Mouse (Mus musculus) embryonic facial prominence, embryonic 14.5 days (tissue): Measurements from ENCODE around the gene Cers6. TPM values are rescaled to one million over a fixed set of nuclear protein-coding genes. Genes with fewer than 3 reads are reported as not detected.
A peak's percentile ranks its signal among the peaks of the same experiment; 100 is the strongest.

Experiments
- ATAC-seq: fragments of 200-750 bp; cut with Nextera tagmentation; 2 replicates; pipeline ENCODE4 v1.8.0; 2017; ENCODE audit warnings: low read depth, moderate number of reproducible peaks, moderate TSS enrichment
- DNase-seq: peaks from one replicate; pipeline ENCODE4 v3.0.0-alpha.2; 2015; ENCODE audit warnings: low spot score
- H3K27ac ChIP-seq: fragments of 300-500 bp; sonication (generic); replicated peaks from 2 replicates; pipeline ENCODE4 v1.5.1; 2014; ENCODE audit warnings: low read depth, mild to moderate bottlenecking, low read length, moderate library complexity
- H3K27me3 ChIP-seq: fragments of 300-500 bp; sonication (generic); replicated peaks from 2 replicates; pipeline ENCODE4 v1.6.1; 2014; ENCODE audit warnings: low read length; ENCODE audit not compliant: control insufficient read depth, insufficient read depth
- H3K36me3 ChIP-seq: fragments of 300-500 bp; sonication (generic); 2 replicates; pipeline ENCODE4 v1.6.1; 2014; ENCODE audit warnings: low read length, mixed read lengths; ENCODE audit not compliant: control insufficient read depth, insufficient read depth
- H3K4me1 ChIP-seq: fragments of 300-500 bp; sonication (generic); 2 replicates; pipeline ENCODE4 v1.6.1; 2014; ENCODE audit warnings: antibody characterized with exemption, low read length; ENCODE audit not compliant: control insufficient read depth, insufficient read depth
- H3K4me2 ChIP-seq: fragments of 300-500 bp; sonication (generic); 2 replicates; pipeline ENCODE4 v1.6.1; 2014; ENCODE audit warnings: low read depth, mild to moderate bottlenecking, low read length, moderate library complexity, mixed read lengths
- H3K4me3 ChIP-seq: fragments of 300-500 bp; sonication (generic); 2 replicates; pipeline ENCODE4 v1.5.1; 2014; ENCODE audit warnings: low read depth, mild to moderate bottlenecking, low read length
- H3K9ac ChIP-seq: fragments of 300-500 bp; sonication (generic); 2 replicates; pipeline ENCODE4 v1.6.1; 2014; ENCODE audit warnings: low read depth, mild to moderate bottlenecking, low read length, moderate library complexity, mixed read lengths
- H3K9me3 ChIP-seq: fragments of 300-500 bp; sonication (generic); 2 replicates; pipeline ENCODE4 v1.6.1; 2016; ENCODE audit warnings: low read length; ENCODE audit not compliant: control insufficient read depth
- WGBS: fragments of 180-500 bp; shearing (Covaris S2); extraction: QIAGEN DNeasy Blood & Tissue Kit; methylation state at CpG from one replicate; pipeline ENCODE4 v1.1.7; 2014; 5-methylcytosine and 5-hydroxymethylcytosine counted together
- polyA plus RNA-seq: library from polyadenylated mRNA; unstranded; fragments of >200 nt; fragmentation: Nextera tagmentation; extraction: Ambion mirVana; gene quantifications from 2 replicates; pipeline ENCODE4 v1.2.1, GENCODE M21; 2014

The Cers6 gene
- polyA plus RNA-seq, 1 experiment from 2014 or later = 24.3 TPM

DNA sequence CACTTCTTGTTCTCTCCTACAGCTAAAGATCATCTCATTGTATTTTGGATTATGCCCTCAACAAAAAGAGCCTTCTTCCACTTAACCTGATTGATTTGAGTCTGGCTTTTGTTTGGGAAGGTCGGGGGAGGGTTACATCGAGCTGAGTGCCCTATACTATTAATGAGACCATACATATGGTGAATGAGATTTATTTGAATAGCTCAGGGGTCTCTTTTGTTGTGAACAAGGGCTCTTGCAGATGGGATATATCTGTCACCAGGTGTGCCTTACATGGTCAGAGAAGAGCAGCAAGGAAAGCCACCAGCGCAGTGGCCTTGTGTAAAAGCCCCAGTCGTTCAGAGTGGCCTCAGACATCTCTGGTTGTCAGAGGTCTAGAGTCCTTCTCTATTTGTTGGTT lies 174.2 kb downstream of the Cers6 start:
- 40% methylated on average over 4 of the region's 4 CpGs for WGBS
- Histone ChIP-seq H3K4me2 (no peak overlapping the region), H3K27me3 (no peaks in the 10 kb centered on the region), H3K9ac (no peak overlapping the region), H3K36me3 (no peaks in the 10 kb centered on the region), H3K27ac (no peak overlapping the region), H3K4me1 (no peaks in the 10 kb centered on the region), H3K4me3 (no peak overlapping the region), H3K9me3 (no peaks in the 10 kb centered on the region)
- DNase-seq = no peak
- no peak for ATAC-seq

DNA sequence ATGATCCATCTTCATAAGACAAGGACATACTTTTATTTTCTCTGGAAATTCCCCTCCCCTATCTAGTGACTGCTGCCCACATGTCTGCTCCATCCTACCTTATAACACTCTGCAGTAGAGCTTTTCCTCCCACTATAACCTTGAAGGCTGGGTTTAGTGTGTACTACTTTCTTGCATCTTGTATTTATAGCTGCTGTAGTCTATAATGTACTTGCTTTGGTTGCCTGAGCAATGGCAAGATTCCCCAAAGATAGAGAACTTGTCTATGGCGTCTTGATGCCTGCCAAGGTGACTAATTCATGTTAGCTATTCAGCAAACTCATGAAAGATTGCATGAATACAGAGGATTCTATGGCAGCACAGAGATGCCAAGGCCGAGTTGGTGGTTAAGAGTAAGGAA lies 176.1 kb downstream of the Cers6 start:
- ATAC-seq (no peak), DNase-seq (no peak)

DNA sequence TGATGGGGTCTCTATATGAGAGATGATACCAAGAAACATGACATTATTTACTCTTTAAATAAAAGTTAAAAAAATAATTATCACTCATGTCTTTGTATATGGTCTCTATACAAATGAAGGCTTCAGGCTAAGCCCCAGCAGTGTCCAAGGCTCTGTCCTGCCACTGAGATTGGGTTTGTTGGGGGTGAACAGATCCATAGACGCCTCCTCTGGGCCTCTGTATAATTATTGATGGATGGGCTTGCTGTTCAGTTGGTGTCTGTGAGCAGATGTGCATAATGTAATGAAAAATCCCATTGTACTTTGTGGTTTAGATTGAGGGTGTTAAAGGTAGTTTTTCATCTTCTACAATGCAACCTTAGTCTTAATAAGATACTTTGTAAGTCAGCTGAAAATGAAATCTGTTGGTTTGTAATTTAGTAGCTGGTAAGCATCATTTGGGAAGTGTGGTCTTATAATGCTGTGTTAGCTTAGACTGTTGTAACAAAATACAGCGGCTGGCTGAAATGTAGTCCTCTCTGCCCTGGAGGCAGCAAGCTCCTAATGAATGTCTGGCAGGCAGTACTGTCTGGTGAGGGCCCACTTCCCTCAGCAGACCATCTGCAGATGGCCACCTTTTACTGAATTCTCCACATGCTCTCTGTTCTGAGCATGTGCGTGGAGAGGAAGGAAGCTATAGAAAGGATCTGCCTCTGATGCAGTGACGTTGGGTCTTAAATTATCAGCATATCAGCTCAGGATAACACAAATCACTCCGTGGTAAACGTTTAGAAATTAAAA lies 181.3 kb downstream of the Cers6 start:
- peak; percentile 65 for DNase-seq
- 42% methylated on average over 6 of the region's 6 CpGs for WGBS

More for the DNA sequence above, 176.1 kb downstream of the Cers6 start:
- H3K36me3 ChIP-seq = no peaks in the 10 kb centered on the region
- H3K27me3 ChIP-seq = no peaks in the 10 kb centered on the region
- H3K4me2 ChIP-seq = no peak overlapping the region
- no peak overlapping the region for H3K9ac ChIP-seq
- H3K27ac ChIP-seq = no peak overlapping the region
- H3K4me3 ChIP-seq = no peak overlapping the region
- WGBS = 88% methylated on average over 2 of the region's 2 CpGs
- H3K4me1 ChIP-seq = peaks cover 1% of the 10 kb centered on the region; the same call in 1 of the 2 replicates
- H3K9me3 ChIP-seq = no peaks in the 10 kb centered on the region

DNA sequence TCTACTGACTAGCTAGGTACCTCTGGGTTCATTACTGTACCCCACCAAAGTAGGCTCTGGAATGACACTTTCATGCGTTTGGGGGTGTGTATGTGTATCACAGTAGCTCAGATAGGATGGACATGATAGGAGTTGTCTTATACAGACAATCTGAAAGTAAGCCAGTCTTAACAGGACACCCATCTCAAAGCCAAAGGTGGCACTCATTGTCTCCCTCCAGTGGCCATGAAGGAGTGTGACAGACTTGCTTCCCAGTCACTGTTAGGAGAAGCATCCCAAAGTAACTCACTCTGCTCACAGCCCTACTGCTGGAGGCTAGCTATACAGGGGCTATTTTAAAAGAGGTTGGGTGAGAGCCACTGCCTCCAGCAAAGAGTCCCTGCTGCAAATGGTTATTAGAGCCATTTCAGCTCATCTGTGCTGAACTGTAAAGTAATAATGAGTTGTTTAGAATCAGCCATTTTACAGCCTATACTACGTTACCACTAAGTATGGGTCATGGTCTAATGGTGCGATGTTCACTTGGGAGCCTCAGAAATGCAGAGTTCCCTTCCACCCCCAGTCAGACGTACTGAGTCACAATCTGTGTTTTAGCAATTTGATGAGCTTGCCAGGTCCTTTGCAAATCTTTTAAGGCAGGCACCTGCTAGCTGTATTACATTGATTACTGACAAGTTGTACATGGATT lies 182.3 kb downstream of the Cers6 start:
- Histone ChIP-seq H3K9me3 (no peaks in the 10 kb centered on the region), H3K27ac (no peak overlapping the region), H3K4me2 (no peak overlapping the region), H3K4me3 (no peak overlapping the region), H3K27me3 (no peaks in the 10 kb centered on the region), H3K36me3 (no peaks in the 10 kb centered on the region), H3K4me1 (peaks cover 10% of the 10 kb centered on the region; the same call in 1 of the 2 replicates), H3K9ac (no peak overlapping the region)
- DNase-seq (peak; percentile 76), ATAC-seq (peak; percentile 69; the same call in 1 of the 2 replicates)
- 76% methylated on average over 4 of the region's 4 CpGs for WGBS

More for the DNA sequence above, 181.3 kb downstream of the Cers6 start:
- Histone ChIP-seq H3K9me3 (no peaks in the 10 kb centered on the region), H3K27ac (peak overlapping the region; percentile 22; the same call in 1 of the 2 replicates), H3K4me2 (no peak overlapping the region), H3K27me3 (no peaks in the 10 kb centered on the region), H3K4me3 (no peak overlapping the region), H3K36me3 (no peaks in the 10 kb centered on the region), H3K9ac (no peak overlapping the region), H3K4me1 (peaks cover 10% of the 10 kb centered on the region; the same call in 1 of the 2 replicates)
- ATAC-seq = peak; percentile 74

DNA sequence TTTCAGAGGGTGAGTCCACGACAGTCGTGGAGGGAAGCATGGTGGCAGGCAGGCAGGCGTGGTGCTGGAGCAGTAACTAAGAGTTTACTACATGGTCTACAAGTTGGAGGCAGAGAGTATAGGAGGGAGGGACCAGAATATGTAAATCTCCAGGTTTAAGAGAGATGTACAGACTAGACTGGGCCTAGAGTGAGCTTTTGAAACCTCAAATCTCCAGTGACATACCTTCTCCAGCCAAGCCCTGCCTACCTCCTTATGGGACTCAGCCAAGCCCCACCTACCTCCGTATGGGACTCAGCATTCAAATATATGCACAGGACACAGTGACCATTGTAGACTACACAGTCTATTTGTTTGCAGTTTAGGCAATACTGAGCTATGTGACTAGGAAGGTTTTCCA lies 184.7 kb downstream of the Cers6 start:
- Histone ChIP-seq H3K4me1 (peaks cover 14% of the 10 kb centered on the region; the same call in 1 of the 2 replicates), H3K9ac (no peak overlapping the region), H3K27ac (no peak overlapping the region), H3K36me3 (no peaks in the 10 kb centered on the region), H3K4me3 (no peak overlapping the region), H3K4me2 (no peak overlapping the region), H3K27me3 (no peaks in the 10 kb centered on the region), H3K9me3 (no peaks in the 10 kb centered on the region)
- ATAC-seq (no peak), DNase-seq (no peak)
- 80% methylated on average over 4 of the region's 4 CpGs for WGBS

DNA sequence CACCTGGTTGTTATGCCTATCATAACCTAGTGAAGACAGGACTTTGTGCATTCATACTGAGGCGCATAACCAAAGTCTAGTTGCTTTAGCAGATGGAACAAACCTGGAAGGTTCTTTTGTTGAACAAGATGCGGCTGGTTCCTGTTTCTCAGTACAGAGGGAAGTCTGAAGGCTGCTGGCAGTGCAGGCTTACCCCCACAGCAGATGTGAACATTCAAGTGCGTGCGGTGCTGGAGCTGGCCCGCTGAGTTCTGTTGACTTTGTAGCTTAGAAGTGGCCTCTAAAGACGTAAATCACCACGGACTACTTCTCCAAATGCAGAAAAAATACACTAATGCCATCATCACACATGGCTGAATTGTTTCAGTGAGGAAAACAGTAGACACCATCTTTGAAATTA lies 186.1 kb downstream of the Cers6 start:
- 75% methylated on average over 7 of the region's 7 CpGs for WGBS
- H3K27ac ChIP-seq = no peak overlapping the region
- H3K4me3 ChIP-seq = no peak overlapping the region
- H3K36me3 ChIP-seq = no peaks in the 10 kb centered on the region
- H3K27me3 ChIP-seq = no peaks in the 10 kb centered on the region
- H3K9ac ChIP-seq = no peak overlapping the region
- no peaks in the 10 kb centered on the region for H3K9me3 ChIP-seq
- peaks cover 13% of the 10 kb centered on the region; the same call in 1 of the 2 replicates for H3K4me1 ChIP-seq
- no peak for DNase-seq
- H3K4me2 ChIP-seq = no peak overlapping the region
- no peak for ATAC-seq

DNA sequence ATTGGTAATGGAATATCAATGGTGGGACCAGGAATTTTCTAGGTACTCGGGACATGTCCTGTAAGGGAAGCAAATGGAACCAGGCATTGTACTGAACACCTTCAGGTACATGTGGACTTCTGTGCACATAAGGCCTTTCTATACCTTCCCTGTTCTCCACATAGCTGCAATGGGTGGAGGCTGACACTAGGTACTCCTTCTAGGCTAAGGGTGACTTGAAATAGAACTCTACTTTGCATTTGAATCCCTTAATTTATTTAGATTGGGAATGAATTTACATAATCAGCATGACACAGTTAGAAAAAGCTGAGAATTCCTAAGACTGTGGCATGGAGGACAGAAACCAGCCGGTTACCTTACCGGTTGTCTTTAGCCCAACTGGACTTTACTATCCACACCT lies 186.6 kb downstream of the Cers6 start:
- no peaks in the 10 kb centered on the region for H3K9me3 ChIP-seq
- H3K4me1 ChIP-seq = peaks cover 9% of the 10 kb centered on the region; the same call in 1 of the 2 replicates
- 84% methylated on average over 3 of the region's 3 CpGs for WGBS
- no peak overlapping the region for H3K4me3 ChIP-seq
- ATAC-seq = no peak
- no peak overlapping the region for H3K4me2 ChIP-seq
- H3K27ac ChIP-seq = no peak overlapping the region
- no peaks in the 10 kb centered on the region for H3K36me3 ChIP-seq
- H3K9ac ChIP-seq = no peak overlapping the region
- no peak for DNase-seq
- H3K27me3 ChIP-seq = no peaks in the 10 kb centered on the region

DNA sequence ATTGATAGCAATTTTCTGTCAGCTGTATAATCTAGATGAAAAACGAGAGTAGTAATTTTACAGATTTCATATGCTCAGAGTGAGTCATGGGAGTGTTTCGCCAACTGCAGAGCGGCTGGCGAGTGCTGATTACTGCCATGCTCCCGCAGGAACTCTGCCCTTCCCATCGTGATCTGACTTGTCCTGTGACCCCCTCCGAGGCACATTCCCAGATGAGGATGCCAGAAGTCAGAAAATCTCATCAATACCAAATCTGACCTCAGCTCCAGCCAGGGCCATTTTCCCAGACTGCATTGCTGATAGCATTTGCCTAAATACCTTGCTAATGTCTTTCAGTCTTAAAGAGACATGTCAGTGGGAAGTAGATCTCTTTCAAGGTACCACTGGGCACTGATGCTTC lies 187.9 kb downstream of the Cers6 start:
- Histone ChIP-seq H3K36me3 (no peaks in the 10 kb centered on the region), H3K9me3 (no peaks in the 10 kb centered on the region), H3K4me3 (no peak overlapping the region), H3K4me1 (0 out of 2 replicates have a peak, but pooled peaks cover 4% of the 10 kb centered on the region), H3K27me3 (no peaks in the 10 kb centered on the region), H3K9ac (no peak overlapping the region), H3K27ac (no peak overlapping the region), H3K4me2 (no peak overlapping the region)
- ATAC-seq = no peak
- WGBS = 40% methylated on average over 7 of the region's 7 CpGs
- DNase-seq = no peak
